Mouse (Mus musculus) limb, embryonic 13.5 days (tissue): ENCODE measurements around the gene Smpdl3b. TPM values are rescaled to one million over a fixed set of nuclear protein-coding genes. Genes with fewer than 3 reads are reported as not detected.
"Not testable (repeated sequence)": the region's sequence is repeated elsewhere in the genome, so short reads cannot be mapped to it uniquely, and the experiment has no call there.

ENCODE experiments used
- ATAC-seq: fragments of 200-750 bp; cut with Nextera tagmentation; 2 replicates; pipeline ENCODE4 v1.8.0; 2017; ENCODE audit warnings: low read depth, moderate number of reproducible peaks, moderate TSS enrichment; ENCODE audit not compliant: low FRiP score
- H3K27ac ChIP-seq: fragments of 300-500 bp; sonication (generic); 2 replicates; pipeline ENCODE4 v1.5.1; 2015; ENCODE audit warnings: inconsistent platforms, mild to moderate bottlenecking, moderate library complexity
- H3K27me3 ChIP-seq: fragments of 300-500 bp; sonication (generic); 2 replicates; pipeline ENCODE4 v1.6.1; 2015; ENCODE audit warnings: mild to moderate bottlenecking, inconsistent platforms
- H3K36me3 ChIP-seq: fragments of 300-500 bp; sonication (generic); 2 replicates; pipeline ENCODE4 v1.6.1; 2015; ENCODE audit warnings: inconsistent platforms, mild to moderate bottlenecking, moderate library complexity
- H3K4me1 ChIP-seq: fragments of 300-500 bp; sonication (generic); 2 replicates; pipeline ENCODE4 v1.6.1; 2015; ENCODE audit warnings: inconsistent platforms
- H3K4me2 ChIP-seq: fragments of 300-500 bp; sonication (generic); replicated peaks from 2 replicates; pipeline ENCODE4 v1.6.1; 2015; ENCODE audit warnings: inconsistent platforms, mild to moderate bottlenecking, moderate library complexity
- H3K4me3 ChIP-seq: fragments of 300-500 bp; sonication (generic); 2 replicates; pipeline ENCODE4 v1.5.1; 2015; ENCODE audit warnings: moderate library complexity, mild to moderate bottlenecking, inconsistent platforms
- H3K9ac ChIP-seq: fragments of 300-500 bp; sonication (generic); 2 replicates; pipeline ENCODE4 v1.6.1; 2015; ENCODE audit warnings: mild to moderate bottlenecking, inconsistent platforms
- H3K9me3 ChIP-seq: fragments of 300-500 bp; sonication (generic); 2 replicates; pipeline ENCODE4 v1.6.1; 2016; ENCODE audit warnings: inconsistent platforms
- WGBS: fragments of 180-500 bp; shearing (Covaris S2); methylation state at CpG from one replicate; pipeline ENCODE4 v1.1.7; 2015; 5-methylcytosine and 5-hydroxymethylcytosine counted together
- polyA plus RNA-seq: library from polyadenylated mRNA; unstranded; fragments of >200 nt; fragmentation: Nextera tagmentation; extraction: Ambion mirVana; gene quantifications from 2 replicates; pipeline ENCODE4 v1.2.1, GENCODE M21; 2015

Smpdl3b gene
- polyA plus RNA-seq, 1 experiment from 2014 or later = 7.2 TPM

DNA sequence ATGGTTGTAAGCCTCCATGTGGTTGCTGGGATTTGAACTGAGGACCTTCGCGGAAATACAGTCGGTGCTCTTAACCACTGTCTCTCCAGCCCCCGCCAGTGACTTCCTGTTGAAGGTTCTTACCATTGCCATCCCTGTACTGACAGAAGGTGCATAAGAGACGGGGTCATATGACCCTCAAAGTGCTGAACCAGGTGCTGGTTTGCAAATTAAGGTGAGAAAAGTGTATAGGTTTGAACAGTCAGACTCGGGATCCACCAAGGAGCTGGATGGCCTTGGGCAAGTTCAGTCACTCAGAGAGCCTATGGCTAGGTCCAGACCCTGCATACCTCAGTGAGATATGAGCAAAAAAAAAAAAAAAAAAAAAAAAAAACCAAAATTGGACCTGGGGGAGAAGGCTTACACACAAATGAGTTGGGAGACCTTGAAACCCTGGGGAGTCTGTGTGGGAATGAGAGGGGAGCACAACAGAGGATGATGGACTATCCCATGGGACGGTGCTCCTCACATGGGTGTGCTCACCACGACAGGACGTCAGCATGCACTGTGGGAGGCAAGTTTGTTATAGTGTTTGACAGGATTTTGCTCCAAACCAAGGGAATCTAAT is 10.0 kb downstream of the Smpdl3b start:
- Histone ChIP-seq H3K27ac (no peak overlapping the region), H3K9me3 (no peaks in the 10 kb centered on the region), H3K36me3 (no peaks in the 10 kb centered on the region), H3K9ac (no peak overlapping the region), H3K4me2 (no peak overlapping the region), H3K4me1 (no peaks in the 10 kb centered on the region), H3K27me3 (no peaks in the 10 kb centered on the region), H3K4me3 (no peak overlapping the region)
- 87% methylated on average over 9 of the region's 9 CpGs for WGBS
- no peak for ATAC-seq

GRCm38 (mm10) chr4:132743992-132744911 is 12.8 kb downstream of the Smpdl3b start:
- ATAC-seq = no peak
- H3K27ac ChIP-seq = no peak overlapping the region
- H3K9ac ChIP-seq = no peak overlapping the region
- no peak overlapping the region for H3K4me2 ChIP-seq
- H3K4me3 ChIP-seq = no peak overlapping the region
- H3K9me3 ChIP-seq = no peaks in the 10 kb centered on the region
- WGBS = 84% methylated on average over 11 of the region's 11 CpGs
- H3K4me1 ChIP-seq = no peaks in the 10 kb centered on the region
- no peaks in the 10 kb centered on the region for H3K27me3 ChIP-seq
- no peaks in the 10 kb centered on the region for H3K36me3 ChIP-seq

GRCm38 (mm10) chr4:132741491-132741890 is 15.6 kb downstream of the Smpdl3b start:
- 91% methylated on average over 7 of the region's 7 CpGs for WGBS
- Histone ChIP-seq H3K27ac (no peak overlapping the region), H3K4me1 (no peaks in the 10 kb centered on the region), H3K4me3 (no peak overlapping the region), H3K9ac (no peak overlapping the region), H3K27me3 (no peaks in the 10 kb centered on the region), H3K36me3 (no peaks in the 10 kb centered on the region), H3K9me3 (no peaks in the 10 kb centered on the region), H3K4me2 (no peak overlapping the region)
- no peak for ATAC-seq

DNA sequence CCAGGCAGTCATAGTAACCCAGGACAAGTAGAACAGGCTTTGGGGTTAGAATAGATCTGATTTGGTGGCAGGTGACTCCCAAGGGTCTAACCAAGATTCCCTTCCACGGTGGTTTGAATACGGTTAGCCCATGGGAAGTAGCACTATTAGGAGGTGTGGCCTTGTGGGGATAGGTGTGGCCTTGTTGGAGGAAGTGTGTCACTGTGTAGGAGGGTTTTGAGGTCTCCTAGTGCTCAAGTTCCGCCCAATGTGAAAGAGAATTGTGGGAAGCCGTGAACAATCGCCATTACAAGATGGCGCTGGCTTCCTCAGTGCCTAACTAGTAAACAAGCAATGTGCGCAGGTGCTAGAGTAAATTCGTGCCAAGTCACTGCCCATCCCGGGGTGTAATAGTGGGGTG is 19.9 kb downstream of the Smpdl3b start:
- 94% methylated on average over 9 of the region's 9 CpGs for WGBS
- H3K4me1 ChIP-seq, H3K36me3 ChIP-seq, H3K4me3 ChIP-seq, H3K9ac ChIP-seq, H3K4me2 ChIP-seq, H3K9me3 ChIP-seq, H3K27ac ChIP-seq, ATAC-seq, H3K27me3 ChIP-seq: not testable (repeated sequence)

- H3K27ac ChIP-seq = no peak overlapping the region
- no peak overlapping the region for H3K4me2 ChIP-seq
- no peak overlapping the region for H3K9ac ChIP-seq
- ATAC-seq = no peak
- no peaks in the 10 kb centered on the region for H3K9me3 ChIP-seq
- no peaks in the 10 kb centered on the region for H3K27me3 ChIP-seq
- H3K36me3 ChIP-seq = no peaks in the 10 kb centered on the region
- no peak overlapping the region for H3K4me3 ChIP-seq
- H3K4me1 ChIP-seq = peaks cover 15% of the 10 kb centered on the region
- 50% methylated on average over 3 of the region's 3 CpGs for WGBS
Measured at GRCm38 (mm10) chr4:132735894-132736293, 21.2 kb downstream of the Smpdl3b start.

DNA sequence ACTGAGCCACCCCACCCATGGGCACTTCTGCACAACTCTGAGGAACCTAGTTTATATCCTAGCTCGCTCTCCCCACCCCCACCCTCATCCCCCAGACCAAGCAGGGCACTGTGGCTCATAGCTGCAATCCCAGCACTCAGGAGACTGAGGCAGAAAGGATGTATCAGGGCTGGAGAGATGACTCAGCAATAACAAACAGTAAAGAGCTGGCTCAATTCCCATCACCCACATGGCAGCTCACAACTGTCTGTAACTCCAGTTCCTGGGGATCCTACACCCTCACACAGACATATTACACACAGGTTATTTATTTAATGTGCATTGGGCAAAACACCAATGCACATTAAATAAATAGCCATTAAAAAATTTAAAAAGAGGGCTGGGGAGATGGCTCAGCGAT is 21.7 kb downstream of the Smpdl3b start:
- H3K27me3 ChIP-seq = no peaks in the 10 kb centered on the region
- H3K36me3 ChIP-seq = no peaks in the 10 kb centered on the region
- ATAC-seq = no peak
- H3K4me2 ChIP-seq = no peak overlapping the region
- no peak overlapping the region for H3K9ac ChIP-seq
- peaks cover 15% of the 10 kb centered on the region for H3K4me1 ChIP-seq
- WGBS = 86% methylated on average over 2 of the region's 2 CpGs
- no peaks in the 10 kb centered on the region for H3K9me3 ChIP-seq
- H3K4me3 ChIP-seq = no peak overlapping the region
- no peak overlapping the region for H3K27ac ChIP-seq

DNA sequence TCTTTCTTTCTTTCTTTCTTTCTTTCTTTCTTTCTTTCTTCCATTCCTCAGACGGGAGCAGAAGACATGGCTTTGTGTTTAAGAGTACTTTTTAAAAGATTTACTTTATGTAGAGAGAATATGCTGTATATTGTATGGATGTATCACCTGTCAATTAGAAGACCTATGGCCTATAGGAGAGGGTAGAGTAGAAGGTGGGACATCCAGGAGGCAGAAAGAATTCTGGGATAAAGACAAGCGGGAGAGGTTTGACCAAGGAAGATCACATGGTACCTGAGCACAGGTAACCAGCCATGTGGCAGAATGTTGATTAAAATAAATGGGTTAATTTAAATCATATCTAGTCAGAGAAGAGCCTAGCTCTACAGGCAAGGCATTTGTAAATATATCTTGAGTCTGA is 22.3 kb downstream of the Smpdl3b start:
- WGBS = 95% methylated on average over 2 of the region's 2 CpGs
- Histone ChIP-seq H3K27ac (no peak overlapping the region), H3K4me3 (no peak overlapping the region), H3K4me2 (no peak overlapping the region), H3K9ac (no peak overlapping the region), H3K27me3 (no peaks in the 10 kb centered on the region), H3K9me3 (no peaks in the 10 kb centered on the region), H3K36me3 (no peaks in the 10 kb centered on the region), H3K4me1 (peaks cover 15% of the 10 kb centered on the region)
- no peak for ATAC-seq

- H3K4me2 ChIP-seq = 0 out of 2 replicates have a peak overlapping the region, but pooled peaks have one; percentile 87
- H3K27ac ChIP-seq = no peak overlapping the region
- H3K36me3 ChIP-seq = peaks cover 3% of the 10 kb centered on the region
- 93% methylated on average over 25 of the region's 25 CpGs for WGBS
- no peak for ATAC-seq
- H3K9me3 ChIP-seq = no peaks in the 10 kb centered on the region
- no peak overlapping the region for H3K9ac ChIP-seq
- no peak overlapping the region for H3K4me3 ChIP-seq
- peaks cover 15% of the 10 kb centered on the region for H3K4me1 ChIP-seq
- H3K27me3 ChIP-seq = no peaks in the 10 kb centered on the region
Measured at GRCm38 (mm10) chr4:132733071-132733770, 23.8 kb downstream of the Smpdl3b start.

- ATAC-seq = peak; percentile 97
- H3K4me1 ChIP-seq = peaks cover 15% of the 10 kb centered on the region
- no peaks in the 10 kb centered on the region for H3K9me3 ChIP-seq
- no peaks in the 10 kb centered on the region for H3K27me3 ChIP-seq
- H3K27ac ChIP-seq = 0 out of 2 replicates have a peak within 1 kb of the TSS, but pooled peaks have one; percentile 1
- peaks cover 9% of the 10 kb centered on the region for H3K36me3 ChIP-seq
- H3K4me3 ChIP-seq = peak within 1 kb of the TSS; percentile 66
- H3K9ac ChIP-seq = peak within 1 kb of the TSS; percentile 74
- peak within 1 kb of the TSS; percentile 87 for H3K4me2 ChIP-seq
- 3% methylated on average over 34 of the region's 34 CpGs for WGBS
Measured at GRCm38 (mm10) chr4:132732148-132732684, 24.8 kb downstream of the Smpdl3b start, which contains the start of gene Xkr8. Gene Xkr8 (minus strand): TSS chr4:132732546.

- no peak for ATAC-seq
- H3K9ac ChIP-seq = peak overlapping the region; percentile 74
- H3K27me3 ChIP-seq = no peaks in the 10 kb centered on the region
- no peaks in the 10 kb centered on the region for H3K9me3 ChIP-seq
- peaks cover 13% of the 10 kb centered on the region for H3K36me3 ChIP-seq
- WGBS = 54% methylated on average over 12 of the region's 12 CpGs
- H3K27ac ChIP-seq = 0 out of 2 replicates have a peak overlapping the region, but pooled peaks have one; percentile 1
- peak overlapping the region; percentile 87 for H3K4me2 ChIP-seq
- peak overlapping the region; percentile 66 for H3K4me3 ChIP-seq
- H3K4me1 ChIP-seq = peaks cover 15% of the 10 kb centered on the region
Measured at GRCm38 (mm10) chr4:132731616-132732015, 25.4 kb downstream of the Smpdl3b start.

DNA sequence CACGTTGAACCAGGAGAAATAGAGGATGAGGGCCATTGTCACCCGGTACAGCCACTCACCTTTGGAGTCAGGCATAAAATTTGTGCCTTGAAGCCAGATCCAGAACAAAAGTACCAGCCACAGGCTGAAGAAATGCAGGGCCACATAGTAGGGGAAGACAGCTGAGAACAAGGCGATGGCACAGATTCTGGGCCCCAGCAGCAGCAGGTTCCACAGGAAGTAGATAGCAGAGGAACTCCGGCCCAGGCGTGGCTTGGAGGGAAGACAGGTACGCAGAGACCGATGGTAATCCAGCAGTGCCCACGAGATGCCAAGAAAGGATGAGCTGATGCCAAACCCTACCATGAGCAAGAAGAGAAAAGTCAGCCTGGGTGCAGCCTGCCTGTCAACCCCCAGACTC is 28.8 kb downstream of the Smpdl3b start:
- WGBS = 88% methylated on average over 8 of the region's 8 CpGs
- no peak overlapping the region for H3K4me3 ChIP-seq
- H3K27ac ChIP-seq = no peak overlapping the region
- no peak for ATAC-seq
- no peaks in the 10 kb centered on the region for H3K9me3 ChIP-seq
- H3K27me3 ChIP-seq = no peaks in the 10 kb centered on the region
- H3K4me1 ChIP-seq = peaks cover 11% of the 10 kb centered on the region
- peaks cover 39% of the 10 kb centered on the region for H3K36me3 ChIP-seq
- H3K9ac ChIP-seq = no peak overlapping the region; the same call in 1 of the 2 replicates
- H3K4me2 ChIP-seq = no peak overlapping the region

DNA sequence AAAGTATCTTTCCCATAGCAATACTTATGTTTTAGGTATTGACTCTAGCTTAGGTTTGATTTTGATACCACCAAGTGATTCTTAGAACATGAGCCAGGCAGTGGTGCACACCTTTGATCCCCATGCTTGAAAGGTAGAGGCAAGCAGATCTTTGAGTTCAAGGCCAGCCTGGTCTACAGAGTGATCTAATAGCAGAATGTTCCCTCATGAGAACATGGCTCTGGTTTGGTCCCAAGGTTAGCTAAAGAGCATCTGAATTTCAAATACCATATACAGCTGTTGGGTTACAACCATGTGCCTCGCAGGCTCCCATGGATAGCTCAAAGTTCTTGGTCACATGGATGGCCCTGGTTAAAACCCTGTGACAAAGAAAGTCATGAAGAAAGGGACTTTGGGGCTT is 38.8 kb downstream of the Smpdl3b start:
- no peak for ATAC-seq
- H3K36me3 ChIP-seq = peaks cover 74% of the 10 kb centered on the region
- 85% methylated on average over 1 of the region's 1 CpGs for WGBS

More for the DNA sequence above, 38.8 kb downstream of the Smpdl3b start:
- no peak overlapping the region for H3K4me2 ChIP-seq
- no peaks in the 10 kb centered on the region for H3K4me1 ChIP-seq
- H3K9me3 ChIP-seq = no peaks in the 10 kb centered on the region
- no peak overlapping the region for H3K27ac ChIP-seq
- no peaks in the 10 kb centered on the region for H3K27me3 ChIP-seq
- H3K4me3 ChIP-seq = no peak overlapping the region
- H3K9ac ChIP-seq = no peak overlapping the region
